Mouse (Mus musculus): ENCODE measurements at regions not wholly inside any gene's neighbourhood (a gene's known extent, or its start where the extent isn't known, plus 50 kb on each side); places are given as distances from the start of the nearest gene placed in this dataset.
A peak's percentile ranks its signal among the peaks of the same experiment; 100 is the strongest.

DNA sequence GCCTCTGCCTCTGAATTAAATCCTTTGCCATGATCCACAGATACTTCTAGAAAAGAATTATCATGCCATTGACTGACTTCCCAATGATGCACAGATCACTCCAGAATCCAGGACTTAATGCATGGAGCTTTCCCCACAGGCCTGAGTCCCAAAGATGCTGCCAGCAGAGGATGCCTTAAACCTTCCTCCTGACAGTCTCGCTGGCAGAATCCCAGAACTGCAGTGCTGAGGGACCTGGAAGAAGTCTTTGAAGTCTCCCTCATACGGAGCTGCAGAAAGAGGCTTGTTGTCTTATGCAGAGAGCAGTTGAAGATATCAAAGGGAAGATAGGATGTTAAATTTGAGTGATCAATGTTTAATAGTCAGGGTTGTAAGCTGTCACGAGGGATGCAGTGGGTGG, 233.8 kb upstream of the Zmiz1 start:
- Histone ChIP-seq H3K4me2 (no peak overlapping the region), H3K27ac (no peak overlapping the region), H3K4me3 (no peak overlapping the region), H3K27me3 (replicated peaks) (no peaks in the 10 kb centered on the region), H3K9ac (no peak overlapping the region), H3K4me1 (peaks cover 29% of the 10 kb centered on the region), H3K36me3 (no peaks in the 10 kb centered on the region), H3K9me3 (replicated peaks) (no peaks in the 10 kb centered on the region)
- WGBS (ENCODE audit: insufficient replicate concordance): 51% methylated on average over 3 of the region's 3 CpGs
- no peak for ATAC-seq

DNA sequence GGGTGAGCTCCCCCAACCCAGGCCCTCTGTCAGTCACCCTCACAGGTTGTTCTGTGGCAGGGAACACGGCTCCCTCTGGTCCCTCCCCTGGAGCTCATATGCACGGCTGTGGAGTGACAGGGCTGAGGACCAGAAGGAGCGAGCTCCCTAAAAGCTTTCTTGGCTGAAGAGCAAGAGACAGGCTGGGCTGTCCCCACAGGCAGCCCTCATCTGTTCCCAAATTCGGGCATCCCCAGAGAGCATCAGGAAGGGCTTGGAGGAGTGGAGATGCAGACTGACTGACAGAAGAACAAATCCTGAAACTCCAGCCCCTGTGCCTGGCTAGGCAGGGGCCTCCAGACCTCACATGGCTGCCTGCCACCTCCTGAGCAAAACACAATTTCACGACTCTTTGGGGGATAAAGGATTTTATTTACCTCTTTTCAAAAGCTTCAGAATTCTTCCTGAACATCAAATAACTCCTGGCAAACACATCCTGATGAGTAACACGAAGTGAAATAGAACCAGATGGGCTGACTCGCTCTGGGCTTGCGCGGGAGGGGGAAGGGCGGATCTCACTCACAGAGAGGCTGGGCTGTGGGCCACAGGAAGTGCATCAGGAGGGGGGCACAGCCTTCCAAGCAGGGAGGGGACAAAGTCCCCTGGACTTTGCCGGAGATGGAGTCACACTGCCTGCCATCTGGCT, 232.7 kb upstream of the Zmiz1 start:
- Histone ChIP-seq H3K27me3 (replicated peaks) (no peaks in the 10 kb centered on the region), H3K9ac (no peak overlapping the region), H3K27ac (peak overlapping the region; percentile 49), H3K4me3 (no peak overlapping the region; the same call in 1 of the 2 replicates), H3K4me1 (peaks cover 29% of the 10 kb centered on the region), H3K9me3 (replicated peaks) (no peaks in the 10 kb centered on the region), H3K36me3 (no peaks in the 10 kb centered on the region), H3K4me2 (peak overlapping the region; percentile 31)
- peak; percentile 59; the same call in 1 of the 2 replicates for ATAC-seq
- WGBS (ENCODE audit: insufficient replicate concordance): 14% methylated on average over 11 of the region's 11 CpGs

DNA sequence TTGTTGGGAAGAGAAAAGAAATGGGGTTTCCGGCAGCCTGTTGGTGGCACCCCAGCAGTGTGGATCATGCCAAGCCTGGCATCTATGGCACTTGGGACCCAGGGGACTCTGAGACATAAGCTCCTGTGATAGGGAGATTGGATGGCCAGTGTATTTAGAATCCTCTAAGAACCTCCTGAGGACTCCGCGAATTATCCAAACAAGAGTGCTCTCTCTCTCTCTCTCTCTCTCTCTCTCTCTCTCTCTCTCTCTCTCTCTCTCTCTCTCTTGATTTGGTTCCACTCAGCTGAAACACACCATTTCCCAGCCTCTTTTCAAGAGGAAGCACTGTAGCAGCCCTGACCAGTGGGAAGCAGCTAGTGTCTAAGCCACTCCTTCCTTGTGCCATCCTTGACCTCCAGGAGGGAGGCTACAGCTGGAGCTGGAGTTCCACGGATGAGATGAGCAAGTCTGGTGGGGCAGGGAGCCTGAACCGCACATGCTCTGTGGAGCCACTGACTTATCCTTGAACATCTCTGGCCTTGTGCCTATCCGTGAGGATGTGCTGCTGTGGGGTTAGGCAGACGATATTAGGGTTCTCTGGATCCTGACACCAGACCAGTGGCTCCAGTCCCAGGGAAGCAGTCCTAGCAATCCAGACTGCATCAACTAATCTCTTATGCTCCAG, 232.0 kb upstream of the Zmiz1 start:
- Histone ChIP-seq H3K4me1 (peaks cover 31% of the 10 kb centered on the region), H3K27me3 (replicated peaks) (no peaks in the 10 kb centered on the region), H3K4me2 (peak overlapping the region; percentile 31), H3K9ac (no peak overlapping the region), H3K9me3 (replicated peaks) (no peaks in the 10 kb centered on the region), H3K36me3 (no peaks in the 10 kb centered on the region), H3K27ac (peak overlapping the region; percentile 49; the same call in 1 of the 2 replicates), H3K4me3 (no peak overlapping the region)
- no peak for ATAC-seq
- 50% methylated on average over 7 of the region's 7 CpGs for WGBS (ENCODE audit: insufficient replicate concordance)

DNA sequence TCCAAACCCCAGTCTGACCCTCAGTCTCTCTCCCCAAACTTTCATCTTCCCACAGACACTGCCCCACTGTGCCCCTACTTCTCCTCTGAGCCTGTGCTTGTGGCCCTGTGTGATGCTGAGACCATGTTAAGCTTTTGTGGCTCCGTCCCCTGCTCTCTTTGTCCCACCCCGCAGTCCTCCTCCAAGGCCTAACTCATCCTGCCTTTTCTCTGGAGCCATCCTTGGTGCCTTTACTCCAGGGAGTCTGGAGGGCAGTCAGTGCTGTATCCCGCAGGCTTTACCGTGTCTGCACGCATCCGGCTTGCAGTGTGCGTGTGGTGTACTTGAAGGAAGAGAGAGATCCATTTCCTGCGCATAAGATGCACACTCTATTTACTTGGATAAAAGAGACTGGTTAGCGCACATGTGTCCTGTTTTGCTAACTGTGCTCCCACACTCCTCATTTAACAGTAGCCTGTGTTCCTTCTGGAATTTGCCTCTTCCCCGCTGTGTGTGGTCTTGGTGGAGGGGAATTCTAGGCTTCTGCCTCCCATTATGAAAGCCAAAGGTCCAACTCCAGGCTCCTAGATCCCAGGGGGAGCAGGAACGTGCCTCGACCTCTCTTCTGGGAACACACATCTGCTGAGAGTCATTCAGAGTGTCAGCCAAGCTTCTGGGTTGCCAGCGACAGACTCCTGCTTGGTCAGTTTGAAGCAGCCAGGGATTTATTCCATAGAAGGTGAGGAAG, 230.5 kb upstream of the Zmiz1 start:
- Histone ChIP-seq H3K27ac (no peak overlapping the region), H3K36me3 (no peaks in the 10 kb centered on the region), H3K27me3 (replicated peaks) (no peaks in the 10 kb centered on the region), H3K4me2 (no peak overlapping the region), H3K4me3 (no peak overlapping the region), H3K9ac (no peak overlapping the region), H3K4me1 (peaks cover 27% of the 10 kb centered on the region), H3K9me3 (replicated peaks) (no peaks in the 10 kb centered on the region)
- no peak for ATAC-seq
- WGBS (ENCODE audit: insufficient replicate concordance): 75% methylated on average over 13 of the region's 13 CpGs

DNA sequence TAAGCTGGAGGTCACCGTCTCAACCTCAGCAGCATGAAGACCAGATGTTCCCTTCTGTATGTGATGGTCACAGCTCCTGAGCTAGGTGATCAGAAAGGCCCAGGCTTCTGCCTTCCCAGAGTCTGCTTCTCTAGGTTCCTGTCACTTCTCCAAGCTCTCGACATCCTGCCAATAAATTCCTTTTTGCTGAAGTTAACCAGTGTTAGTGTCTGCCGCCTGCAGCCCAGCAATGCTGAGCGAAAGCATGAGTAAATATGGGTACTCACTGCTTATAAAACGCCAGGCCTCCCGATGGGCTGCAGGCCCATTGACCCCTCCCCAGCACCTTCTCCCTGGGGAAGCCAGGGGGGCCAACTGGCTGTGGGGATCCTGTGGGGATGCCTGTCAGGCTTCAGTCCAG, 229.4 kb upstream of the Zmiz1 start:
- Histone ChIP-seq H3K36me3 (no peaks in the 10 kb centered on the region), H3K9me3 (replicated peaks) (no peaks in the 10 kb centered on the region), H3K4me3 (no peak overlapping the region), H3K27me3 (replicated peaks) (no peaks in the 10 kb centered on the region), H3K4me1 (peaks cover 20% of the 10 kb centered on the region), H3K9ac (no peak overlapping the region), H3K27ac (no peak overlapping the region), H3K4me2 (no peak overlapping the region)
- ATAC-seq: no peak
- 44% methylated on average over 6 of the region's 6 CpGs for WGBS (ENCODE audit: insufficient replicate concordance)

DNA sequence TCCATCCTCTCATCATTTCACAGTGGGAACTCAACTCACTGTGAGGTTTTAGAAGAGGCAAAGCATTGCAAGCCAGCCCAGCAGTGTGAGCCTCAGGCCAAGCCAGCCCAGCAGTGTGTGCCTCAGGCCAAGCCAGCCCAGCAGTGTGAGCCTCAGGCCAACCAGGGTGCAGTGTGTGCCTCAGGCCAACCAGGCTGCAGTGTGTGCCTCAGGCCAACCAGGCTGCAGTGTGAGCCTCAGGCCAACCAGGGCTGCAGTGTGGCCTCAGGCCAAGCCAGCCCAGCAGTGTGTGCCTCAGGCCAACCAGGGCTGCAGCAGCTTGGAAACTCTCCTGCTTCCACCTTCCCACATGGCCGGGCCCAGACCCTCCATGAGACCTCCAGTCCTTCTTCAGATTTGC, 227.1 kb upstream of the Zmiz1 start:
- Histone ChIP-seq H3K9ac (no peak overlapping the region), H3K4me2 (no peak overlapping the region), H3K9me3 (replicated peaks) (no peaks in the 10 kb centered on the region), H3K4me3 (no peak overlapping the region), H3K4me1 (peaks cover 10% of the 10 kb centered on the region; the same call in 1 of the 2 replicates), H3K36me3 (no peaks in the 10 kb centered on the region), H3K27ac (no peak overlapping the region), H3K27me3 (replicated peaks) (no peaks in the 10 kb centered on the region)
- ATAC-seq: peak; percentile 68
- WGBS (ENCODE audit: insufficient replicate concordance): 44% methylated on average over 1 of the region's 1 CpGs

DNA sequence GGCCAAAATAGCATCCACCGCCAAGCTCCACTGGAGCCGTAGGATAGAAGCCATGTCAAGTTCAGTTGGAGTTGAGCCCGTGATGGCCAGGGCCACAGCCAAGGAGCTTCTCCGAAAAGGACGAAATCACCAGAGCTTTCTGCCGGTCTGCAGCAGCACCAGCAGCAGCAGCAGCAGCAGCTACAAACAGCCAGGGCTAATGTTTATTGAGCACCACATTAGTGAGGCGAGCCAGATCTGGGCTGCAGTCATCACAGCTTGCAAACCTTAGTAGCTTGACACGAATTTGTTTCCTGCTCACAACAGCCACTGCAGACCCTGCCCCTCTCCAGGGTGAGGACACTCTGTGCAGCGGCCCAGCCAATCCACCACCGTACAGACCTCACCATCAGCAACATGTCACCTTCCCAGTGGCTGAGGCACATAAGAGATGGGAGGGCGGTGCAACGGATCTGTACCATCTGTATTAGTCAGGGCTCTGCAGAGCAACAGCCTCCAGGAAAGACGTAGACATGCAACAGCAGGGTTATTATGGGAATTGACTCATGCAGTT, 222.5 kb upstream of the Zmiz1 start:
- Histone ChIP-seq H3K4me1 (0 out of 2 replicates have a peak, but pooled peaks cover 4% of the 10 kb centered on the region), H3K4me2 (no peak overlapping the region), H3K9ac (no peak overlapping the region), H3K27ac (no peak overlapping the region), H3K36me3 (no peaks in the 10 kb centered on the region), H3K9me3 (replicated peaks) (no peaks in the 10 kb centered on the region), H3K4me3 (no peak overlapping the region), H3K27me3 (replicated peaks) (no peaks in the 10 kb centered on the region)
- WGBS (ENCODE audit: insufficient replicate concordance): 61% methylated on average over 13 of the region's 13 CpGs
- ATAC-seq: no peak

DNA sequence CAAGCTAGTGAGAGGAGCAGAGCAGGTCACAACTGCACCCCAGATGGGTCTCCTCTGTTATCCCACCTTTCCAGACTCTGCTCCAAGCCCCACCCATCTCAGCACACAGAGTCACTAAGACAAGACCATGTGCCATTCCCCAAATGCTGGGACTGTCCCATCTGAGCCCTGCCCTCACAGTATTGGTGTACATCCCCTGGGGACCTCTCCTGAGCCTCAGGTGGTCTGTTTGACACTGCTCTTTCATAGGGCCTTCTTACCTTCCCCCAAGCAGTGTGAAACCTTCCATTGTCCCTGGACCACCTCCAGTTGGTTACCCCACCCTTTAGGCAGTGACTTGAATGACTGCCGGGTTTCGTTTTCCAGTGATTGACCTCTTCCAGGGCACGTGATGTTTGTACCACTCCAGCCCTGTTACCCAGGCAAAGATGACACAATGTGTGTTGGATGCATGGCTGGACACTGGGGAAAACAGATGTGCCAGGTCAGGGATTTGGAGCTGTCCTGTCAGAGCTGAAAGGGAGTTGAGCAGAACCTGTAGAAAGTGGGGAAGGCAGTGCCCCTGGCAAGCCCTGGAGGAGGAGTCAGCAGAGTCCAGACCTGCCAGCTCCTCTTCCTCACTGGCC, 219.5 kb upstream of the Zmiz1 start:
- H3K27ac ChIP-seq: no peak overlapping the region
- H3K36me3 ChIP-seq: no peaks in the 10 kb centered on the region
- no peak overlapping the region for H3K4me2 ChIP-seq
- H3K9me3 ChIP-seq (replicated peaks): no peaks in the 10 kb centered on the region
- H3K4me1 ChIP-seq: no peaks in the 10 kb centered on the region
- no peak overlapping the region for H3K4me3 ChIP-seq
- no peaks in the 10 kb centered on the region for H3K27me3 ChIP-seq (replicated peaks)
- no peak for ATAC-seq
- H3K9ac ChIP-seq: no peak overlapping the region
- 52% methylated on average over 3 of the region's 3 CpGs for WGBS (ENCODE audit: insufficient replicate concordance)

DNA sequence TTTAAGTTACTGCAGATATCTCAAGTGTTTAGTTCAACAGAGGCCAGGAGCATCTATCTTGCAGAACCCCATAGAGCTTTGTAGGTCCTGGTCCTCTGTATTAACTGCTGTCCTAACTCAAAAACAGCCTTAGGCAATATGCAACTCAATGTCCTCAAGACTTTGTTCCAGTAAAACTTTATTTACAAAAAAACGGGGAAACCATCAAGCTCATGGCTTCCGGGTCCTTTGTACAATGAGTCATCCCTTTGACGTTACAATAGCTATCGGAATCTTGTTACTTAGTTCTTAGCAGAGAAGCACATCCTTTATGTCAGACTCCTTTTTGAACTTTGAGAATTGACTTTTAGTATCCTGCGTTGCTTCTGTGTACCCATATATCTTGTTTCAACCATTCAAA, 216.2 kb upstream of the Zmiz1 start:
- H3K27ac ChIP-seq: no peak overlapping the region
- H3K4me3 ChIP-seq: no peak overlapping the region
- H3K36me3 ChIP-seq: no peaks in the 10 kb centered on the region
- H3K27me3 ChIP-seq (replicated peaks): no peaks in the 10 kb centered on the region
- ATAC-seq: no peak
- H3K4me2 ChIP-seq: no peak overlapping the region
- no peaks in the 10 kb centered on the region for H3K4me1 ChIP-seq
- H3K9me3 ChIP-seq (replicated peaks): no peaks in the 10 kb centered on the region
- no peak overlapping the region for H3K9ac ChIP-seq
- 55% methylated on average over 5 of the region's 5 CpGs for WGBS (ENCODE audit: insufficient replicate concordance)

DNA sequence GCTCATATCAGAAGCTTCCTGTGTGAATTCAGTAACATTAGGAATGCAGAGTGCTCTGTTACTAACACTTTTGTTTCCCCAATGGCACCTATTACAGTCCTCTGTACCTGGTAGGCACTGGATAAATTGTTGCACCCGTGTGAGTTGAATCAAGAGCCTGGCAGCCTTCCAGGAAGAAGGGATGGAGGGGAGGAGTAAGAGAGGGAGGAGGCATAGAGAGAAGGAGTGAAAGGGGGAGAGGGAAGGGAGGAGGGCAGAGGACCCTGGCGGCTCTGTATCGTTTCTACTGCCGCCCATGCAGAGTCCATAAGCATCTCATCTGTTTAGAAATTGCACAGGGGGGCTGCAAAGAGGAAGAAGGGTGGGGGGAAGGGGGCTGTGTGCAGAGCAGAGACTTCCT, 215.7 kb upstream of the Zmiz1 start:
- H3K4me1 ChIP-seq: no peaks in the 10 kb centered on the region
- H3K4me3 ChIP-seq: no peak overlapping the region
- H3K36me3 ChIP-seq: no peaks in the 10 kb centered on the region
- 39% methylated on average over 4 of the region's 4 CpGs for WGBS (ENCODE audit: insufficient replicate concordance)
- H3K9ac ChIP-seq: no peak overlapping the region
- H3K27ac ChIP-seq: no peak overlapping the region
- H3K4me2 ChIP-seq: no peak overlapping the region
- no peak for ATAC-seq
- no peaks in the 10 kb centered on the region for H3K27me3 ChIP-seq (replicated peaks)
- no peaks in the 10 kb centered on the region for H3K9me3 ChIP-seq (replicated peaks)

DNA sequence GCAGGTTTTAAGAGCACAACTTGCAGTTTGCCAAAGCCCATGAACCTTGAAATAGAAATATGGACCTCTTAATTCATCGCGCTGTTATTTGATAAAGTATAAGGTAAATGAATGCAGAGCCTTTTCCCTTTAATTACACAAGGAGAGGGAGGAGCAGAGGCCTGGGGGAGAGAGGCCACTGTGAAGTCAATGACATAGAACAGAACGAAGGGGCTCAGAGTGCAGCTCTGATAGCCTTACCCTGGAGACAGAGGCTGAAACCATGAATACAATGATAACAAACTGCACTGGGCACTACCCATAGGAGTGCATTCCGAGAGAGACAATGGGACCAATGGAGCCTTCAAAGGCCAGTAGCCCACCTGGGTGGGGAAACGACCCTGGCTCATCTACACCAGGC, 215.3 kb upstream of the Zmiz1 start:
- no peaks in the 10 kb centered on the region for H3K36me3 ChIP-seq
- H3K9me3 ChIP-seq (replicated peaks): no peaks in the 10 kb centered on the region
- H3K4me3 ChIP-seq: no peak overlapping the region
- H3K9ac ChIP-seq: no peak overlapping the region
- H3K4me2 ChIP-seq: no peak overlapping the region
- H3K27me3 ChIP-seq (replicated peaks): no peaks in the 10 kb centered on the region
- no peak overlapping the region for H3K27ac ChIP-seq
- ATAC-seq: no peak
- no peaks in the 10 kb centered on the region for H3K4me1 ChIP-seq
- 52% methylated on average over 5 of the region's 5 CpGs for WGBS (ENCODE audit: insufficient replicate concordance)

DNA sequence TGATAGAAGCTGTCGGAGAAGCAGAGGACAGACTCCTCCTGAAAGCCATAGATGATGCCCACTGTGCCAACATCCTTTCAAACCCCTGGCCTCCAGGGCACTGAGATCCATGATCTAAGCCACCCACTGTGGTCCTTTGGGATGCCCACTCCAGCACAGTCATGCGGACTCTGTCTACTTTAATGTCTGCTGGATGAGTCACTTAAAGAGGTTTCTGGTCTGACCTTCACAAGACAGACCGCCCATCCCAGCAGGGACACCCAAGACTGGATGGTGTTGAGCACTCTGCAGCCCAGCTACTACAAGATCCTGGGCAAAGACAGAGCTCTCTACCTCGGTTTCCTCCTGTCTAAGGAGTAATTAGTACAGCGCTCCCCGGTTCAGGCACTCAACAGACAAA, 214.1 kb upstream of the Zmiz1 start:
- H3K9ac ChIP-seq: no peak overlapping the region
- no peak for ATAC-seq
- no peaks in the 10 kb centered on the region for H3K36me3 ChIP-seq
- 72% methylated on average over 6 of the region's 6 CpGs for WGBS (ENCODE audit: insufficient replicate concordance)
- H3K27ac ChIP-seq: no peak overlapping the region
- no peaks in the 10 kb centered on the region for H3K27me3 ChIP-seq (replicated peaks)
- no peaks in the 10 kb centered on the region for H3K9me3 ChIP-seq (replicated peaks)
- no peak overlapping the region for H3K4me3 ChIP-seq
- H3K4me2 ChIP-seq: no peak overlapping the region
- no peaks in the 10 kb centered on the region for H3K4me1 ChIP-seq

Data from liver, embryonic 12.5 days (tissue).